Mouse (Mus musculus): ENCODE data around the gene Gm973. TPM values are rescaled to one million over a fixed set of nuclear protein-coding genes. Genes with fewer than 3 reads are reported as not detected.

Gene Gm973
- total and polyA plus RNA-seq, 3 experiments = 0.23 TPM; not detected in 2

DNA sequence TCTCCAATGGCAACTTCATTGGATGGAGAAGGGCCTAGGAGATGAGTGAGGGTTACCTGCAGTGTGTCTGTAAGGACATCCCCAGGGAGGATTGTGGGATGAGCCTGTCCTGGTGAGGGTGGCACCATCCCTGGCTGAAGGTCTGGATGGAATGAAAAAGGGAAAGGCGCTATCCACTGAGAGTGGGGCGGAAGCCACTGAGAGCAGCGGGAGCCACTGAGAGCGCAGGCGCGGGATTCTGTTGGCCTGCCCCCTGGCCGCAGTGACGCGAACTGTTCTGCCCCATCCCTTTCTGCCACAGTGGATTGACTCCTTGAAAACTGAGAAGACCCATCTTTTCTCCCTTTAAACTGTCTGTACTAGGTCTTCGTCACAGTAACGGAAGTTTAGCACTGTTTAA lies 87.8 kb downstream of the Gm973 start:
- Histone ChIP-seq H3K9me3 (replicated peaks; ENCODE audit: insufficient read depth, low read length) (no peaks in the 10 kb centered on the region), H3K79me2 (ENCODE audit: control insufficient read depth, insufficient read depth, low read length, poor library complexity) (no peaks in the 10 kb centered on the region), H3K27me3 (ENCODE audit: control insufficient read depth in 1 of 2, insufficient read depth in 2 of 2, low read length in 2 of 2) (peaks cover 3% of the 10 kb centered on the region in 2 experiments), H3K27ac (ENCODE audit: control insufficient read depth, low read depth, low read length) (no peak overlapping the region), H3K36me3 (ENCODE audit: control insufficient read depth in 1 of 2, insufficient read depth in 2 of 2, low read length in 2 of 2) (no peaks in the 10 kb centered on the region), H3K9ac (ENCODE audit: control insufficient read depth, low read depth, low read length, poor library complexity, severe bottlenecking) (no peak overlapping the region), H3K4me1 (ENCODE audit: control insufficient read depth in 1 of 2, insufficient read depth in 2 of 2, low read length in 2 of 2) (no peaks in the 10 kb centered on the region), H3K4me3 (ENCODE audit: control insufficient read depth in 1 of 2, insufficient read depth in 1 of 2, low read depth in 2 of 2, low read length in 2 of 2) (no peak overlapping the region)
- TF ChIP-seq UBTF (IDR thresholded peaks at IDR 0.05; ENCODE audit: borderline replicate concordance, insufficient read depth, low read depth, low read length) (no peak), ZNF384 (IDR thresholded peaks at IDR 0.05; ENCODE audit: low read depth, low read length) (no peak), TCF12 (IDR thresholded peaks at IDR 0.05; ENCODE audit: low read depth, low read length) (no peak), USF1 (IDR thresholded peaks at IDR 0.05; ENCODE audit: low read depth, low read length) (no peak), MYC (IDR thresholded peaks at IDR 0.05; ENCODE audit: low read depth, low read length) (no peak), CTCF (IDR thresholded peaks at IDR 0.05 in 2 of 3, conservative IDR thresholded peaks at IDR 0.05 in 1 of 3; ENCODE audit: control insufficient read depth in 1 of 3, insufficient read depth in 1 of 3, low read depth in 2 of 3, low read length in 3 of 3, poor library complexity in 1 of 3, severe bottlenecking in 1 of 3) (no peak), JUND (IDR thresholded peaks at IDR 0.05; ENCODE audit: low read depth, low read length) (no peak), RAD21 (IDR thresholded peaks at IDR 0.05; ENCODE audit: low read depth, low read length) (no peak), ELF1 (IDR thresholded peaks at IDR 0.05; ENCODE audit: low read depth, low read length) (no peak), MAZ (IDR thresholded peaks at IDR 0.05; ENCODE audit: low read depth, low read length) (no peak), RCOR1 (IDR thresholded peaks at IDR 0.05; ENCODE audit: low read depth, low read length) (no peak), BHLHE40 (IDR thresholded peaks at IDR 0.05; ENCODE audit: borderline replicate concordance, low read depth, low read length) (no peak), GABPA (IDR thresholded peaks at IDR 0.05; ENCODE audit: low read depth, low read length) (no peak)
- DNase-seq (ENCODE audit: low read depth, low spot score) = no peak

DNA sequence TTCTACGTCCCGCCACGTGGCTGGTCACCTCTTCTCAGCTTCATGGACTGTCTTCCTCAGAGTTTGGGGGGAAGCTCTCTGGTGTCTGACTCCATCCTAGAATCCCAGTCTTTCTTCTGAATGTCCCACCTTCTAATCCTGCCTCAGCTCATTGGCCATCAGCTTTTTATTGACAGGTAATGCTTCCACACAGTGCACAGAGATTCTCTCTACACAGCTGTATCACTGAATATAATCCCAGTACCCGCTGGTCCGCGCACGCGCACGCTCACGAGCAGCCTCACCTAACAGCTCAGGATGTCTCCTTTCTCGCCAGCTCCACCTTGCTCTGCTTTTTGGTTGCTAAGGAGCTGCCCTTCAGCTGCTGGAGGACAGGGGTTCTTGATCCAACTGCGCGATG lies 90.4 kb downstream of the Gm973 start:
- Histone ChIP-seq H3K27ac (ENCODE audit: control insufficient read depth, low read depth, low read length) (no peak overlapping the region), H3K9me3 (replicated peaks; ENCODE audit: insufficient read depth, low read length) (no peaks in the 10 kb centered on the region), H3K9ac (ENCODE audit: control insufficient read depth, low read depth, low read length, poor library complexity, severe bottlenecking) (no peak overlapping the region), H3K4me3 (ENCODE audit: control insufficient read depth in 1 of 2, insufficient read depth in 1 of 2, low read depth in 2 of 2, low read length in 2 of 2) (no peak overlapping the region), H3K27me3 (ENCODE audit: control insufficient read depth in 1 of 2, insufficient read depth in 2 of 2, low read length in 2 of 2) (peaks cover 3% of the 10 kb centered on the region in 2 experiments; a peak in 3 of 4 replicates), H3K4me1 (ENCODE audit: control insufficient read depth in 1 of 2, insufficient read depth in 2 of 2, low read length in 2 of 2) (0 out of 4 replicates have a peak, but pooled peaks cover 0 to 2% of the 10 kb centered on the region in 2 experiments), H3K36me3 (ENCODE audit: control insufficient read depth in 1 of 2, insufficient read depth in 2 of 2, low read length in 2 of 2) (no peaks in the 10 kb centered on the region), H3K79me2 (ENCODE audit: control insufficient read depth, insufficient read depth, low read length, poor library complexity) (no peaks in the 10 kb centered on the region)
- no peak for DNase-seq (ENCODE audit: low read depth, low spot score)
- TF ChIP-seq POLR2AphosphoS2 (IDR thresholded peaks at IDR 0.05; ENCODE audit: low read length) = no peak
- no peak for TF ChIP-seq CTCF (IDR thresholded peaks at IDR 0.05 in 2 of 3, conservative IDR thresholded peaks at IDR 0.05 in 1 of 3; ENCODE audit: control insufficient read depth in 1 of 3, insufficient read depth in 1 of 3, low read depth in 2 of 3, low read length in 3 of 3, poor library complexity in 1 of 3, severe bottlenecking in 1 of 3)
- TF ChIP-seq ZNF384 (IDR thresholded peaks at IDR 0.05; ENCODE audit: low read depth, low read length) = no peak
- TF ChIP-seq GABPA (IDR thresholded peaks at IDR 0.05; ENCODE audit: low read depth, low read length) = no peak
- no peak for TF ChIP-seq POLR2AphosphoS5 (IDR thresholded peaks at IDR 0.05; ENCODE audit: borderline replicate concordance, low read depth, low read length)
- no peak for TF ChIP-seq TBP (IDR thresholded peaks at IDR 0.05; ENCODE audit: low read depth, low read length)
- no peak for TF ChIP-seq MYB (IDR thresholded peaks at IDR 0.05; ENCODE audit: low read depth, low read length)
- no peak for TF ChIP-seq SIN3A (IDR thresholded peaks at IDR 0.05; ENCODE audit: low read length)
- TF ChIP-seq RCOR1 (IDR thresholded peaks at IDR 0.05; ENCODE audit: low read depth, low read length) = no peak
- no peak for TF ChIP-seq NELFE (IDR thresholded peaks at IDR 0.05; ENCODE audit: low read depth, low read length)
- TF ChIP-seq NRF1 (IDR thresholded peaks at IDR 0.05; ENCODE audit: insufficient read depth, low read depth, low read length, poor library complexity, severe bottlenecking) = no peak
- TF ChIP-seq ZMIZ1 (IDR thresholded peaks at IDR 0.05; ENCODE audit: low read depth, low read length) = no peak
- no peak for TF ChIP-seq USF2 (IDR thresholded peaks at IDR 0.05; ENCODE audit: borderline replicate concordance in 1 of 2, insufficient read depth in 1 of 2, low read depth in 1 of 2, low read length in 2 of 2)
- TF ChIP-seq HCFC1 (IDR thresholded peaks at IDR 0.05; ENCODE audit: low read depth, low read length) = no peak
- TF ChIP-seq USF1 (IDR thresholded peaks at IDR 0.05; ENCODE audit: low read depth, low read length) = no peak
- TF ChIP-seq E2F4 (IDR thresholded peaks at IDR 0.05; ENCODE audit: borderline replicate concordance, low read depth, low read length) = no peak
- no peak for TF ChIP-seq ZKSCAN1 (IDR thresholded peaks at IDR 0.05; ENCODE audit: low read depth, low read length)
- TF ChIP-seq ETS1 (IDR thresholded peaks at IDR 0.05; ENCODE audit: low read depth, low read length) = no peak

Data from MEL (cell line).